Mouse (Mus musculus) MEL (cell line): ENCODE data around the gene Tox3. TPM values are rescaled to one million over a fixed set of nuclear protein-coding genes. Genes with fewer than 3 reads are reported as not detected.

Experiments used
- DNase-seq: peaks from one replicate; pipeline ENCODE4 v3.0.0; 2011; ENCODE audit warnings: low read depth, low spot score
- H3K27ac ChIP-seq: 2 replicates; pipeline ENCODE4 v1.5.1; 2012; ENCODE audit warnings: low read depth, mild to moderate bottlenecking, control low read depth, low read length, moderate library complexity; ENCODE audit not compliant: control insufficient read depth
- H3K27me3 ChIP-seq, 2 experiments: fragments of 150-350 bp in 1 of 2; sonication (generic) in 1 of 2; 2 replicates each; pipeline ENCODE4 v1.6.1; 2012; ENCODE audit warnings: low read length in 2 of 2, mild to moderate bottlenecking in 2 of 2, improper control_type of control experiment in 1 of 2, moderate library complexity in 1 of 2; ENCODE audit not compliant: insufficient read depth in 2 of 2, control insufficient read depth in 1 of 2
- H3K36me3 ChIP-seq, 2 experiments: 2 replicates each; pipeline ENCODE4 v1.6.1; 2012 to 2014; ENCODE audit warnings: low read length in 2 of 2, improper control_type of control experiment in 1 of 2, inconsistent platforms in 1 of 2, mild to moderate bottlenecking in 1 of 2; ENCODE audit not compliant: insufficient read depth in 2 of 2, control insufficient read depth in 1 of 2
- H3K4me1 ChIP-seq, 2 experiments: fragments of 150-350 bp in 1 of 2; sonication (generic) in 1 of 2; 2 replicates each; pipeline ENCODE4 v1.6.1; 2012; ENCODE audit warnings: low read length in 2 of 2, improper control_type of control experiment in 1 of 2, mild to moderate bottlenecking in 1 of 2; ENCODE audit not compliant: insufficient read depth in 2 of 2, control insufficient read depth in 1 of 2
- H3K4me3 ChIP-seq, 2 experiments: fragments of 150-350 bp in 1 of 2; sonication (generic) in 1 of 2; 2 replicates each; pipeline ENCODE4 v1.5.1; 2012; ENCODE audit warnings: low read depth in 2 of 2, low read length in 2 of 2, mild to moderate bottlenecking in 2 of 2, moderate library complexity in 2 of 2, control low read depth in 1 of 2, improper control_type of control experiment in 1 of 2; ENCODE audit not compliant: control insufficient read depth in 1 of 2, insufficient read depth in 1 of 2
- H3K79me2 ChIP-seq: 2 replicates; pipeline ENCODE4 v1.6.1; 2012; ENCODE audit warnings: mild to moderate bottlenecking, low read length, moderate library complexity; ENCODE audit not compliant: control insufficient read depth, poor library complexity, insufficient read depth
- H3K9ac ChIP-seq: 2 replicates; pipeline ENCODE4 v1.6.1; 2012; ENCODE audit warnings: low read depth, mild to moderate bottlenecking, control low read depth, low read length, moderate library complexity; ENCODE audit not compliant: control insufficient read depth, poor library complexity, severe bottlenecking
- H3K9me3 ChIP-seq: fragments of 150-350 bp; sonication (generic); replicated peaks from 2 replicates; pipeline ENCODE4 v1.6.1; 2012; ENCODE audit warnings: mild to moderate bottlenecking, low read length, improper control_type of control experiment, moderate library complexity; ENCODE audit not compliant: insufficient read depth
- BHLHE40 ChIP-seq: IDR thresholded peaks from 2 replicates; pipeline ENCODE4 v1.6.1; 2012; ENCODE audit warnings: low read depth, mild to moderate bottlenecking, inconsistent platforms, low read length, improper control_type of control experiment, borderline replicate concordance
- CHD2 ChIP-seq: IDR thresholded peaks from 2 replicates; pipeline ENCODE4 v1.6.1; 2011; ENCODE audit warnings: low read length, improper control_type of control experiment
- E2F4 ChIP-seq: IDR thresholded peaks from 2 replicates; pipeline ENCODE4 v1.6.1; 2011; ENCODE audit warnings: low read depth, low read length, improper control_type of control experiment, borderline replicate concordance
- ETS1 ChIP-seq: IDR thresholded peaks from 2 replicates; pipeline ENCODE4 v1.6.1; 2012; ENCODE audit warnings: low read depth, mild to moderate bottlenecking, inconsistent platforms, low read length, improper control_type of control experiment, moderate library complexity
- GABPA ChIP-seq: IDR thresholded peaks from 2 replicates; pipeline ENCODE4 v1.6.1; 2012; ENCODE audit warnings: low read depth, mild to moderate bottlenecking, inconsistent platforms, low read length, improper control_type of control experiment, moderate library complexity
- GATA1 ChIP-seq: IDR thresholded peaks from 2 replicates; pipeline ENCODE4 v1.6.1; 2011; ENCODE audit warnings: low read depth, low read length, improper control_type of control experiment
- HCFC1 ChIP-seq: IDR thresholded peaks from 2 replicates; pipeline ENCODE4 v1.6.1; 2012; ENCODE audit warnings: low read depth, mild to moderate bottlenecking, inconsistent platforms, low read length, improper control_type of control experiment, moderate library complexity
- MAZ ChIP-seq: IDR thresholded peaks from 2 replicates; pipeline ENCODE4 v1.6.1; 2012; ENCODE audit warnings: low read depth, mild to moderate bottlenecking, inconsistent platforms, low read length, improper control_type of control experiment
- POLR2AphosphoS5 ChIP-seq: IDR thresholded peaks from 2 replicates; pipeline ENCODE4 v1.6.1; 2012; ENCODE audit warnings: low read depth, borderline replicate concordance, mild to moderate bottlenecking, inconsistent platforms, low read length, moderate library complexity, mixed read lengths
- SIN3A ChIP-seq: IDR thresholded peaks from 2 replicates; pipeline ENCODE4 v1.6.1; 2012; ENCODE audit warnings: low read length, improper control_type of control experiment, inconsistent platforms
- TAL1 ChIP-seq: IDR thresholded peaks from 2 replicates; pipeline ENCODE4 v1.6.1; 2012; ENCODE audit warnings: mild to moderate bottlenecking, inconsistent platforms, low read length, moderate library complexity, mixed read lengths
- TCF12 ChIP-seq: IDR thresholded peaks from 2 replicates; pipeline ENCODE4 v1.6.1; 2014; ENCODE audit warnings: low read depth, mild to moderate bottlenecking, inconsistent platforms, low read length, improper control_type of control experiment, moderate library complexity
- USF1 ChIP-seq: IDR thresholded peaks from 2 replicates; pipeline ENCODE4 v1.6.1; 2014; ENCODE audit warnings: low read depth, mild to moderate bottlenecking, inconsistent platforms, low read length, improper control_type of control experiment, moderate library complexity
- USF2 ChIP-seq, 2 experiments: IDR thresholded peaks; 2 replicates each; pipeline ENCODE4 v1.6.1; 2011 to 2012; ENCODE audit warnings: improper control_type of control experiment in 2 of 2, low read length in 2 of 2, borderline replicate concordance in 1 of 2, inconsistent platforms in 1 of 2, low read depth in 1 of 2, mild to moderate bottlenecking in 1 of 2; ENCODE audit not compliant: insufficient read depth in 1 of 2
- ZC3H11A ChIP-seq: IDR thresholded peaks from 2 replicates; pipeline ENCODE4 v1.6.1; 2012; ENCODE audit warnings: low read depth, mild to moderate bottlenecking, inconsistent platforms, low read length, improper control_type of control experiment
- ZMIZ1 ChIP-seq: IDR thresholded peaks from 2 replicates; pipeline ENCODE4 v1.6.1; 2012; ENCODE audit warnings: low read depth, mild to moderate bottlenecking, inconsistent platforms, low read length, improper control_type of control experiment, moderate library complexity
- polyA plus RNA-seq, 2 experiments: library from polyadenylated mRNA; stranded (reverse) in 1 of 2; unstranded in 1 of 2; fragments of >175 nt in 1 of 2; fragments of >200 nt in 1 of 2; gene quantifications; 2 replicates each; pipeline versions ENCODE4 v1.2.1 to v1.2.4; 2012; ENCODE audit warnings: low replicate concordance in 2 of 2, low read depth in 1 of 2; ENCODE audit not compliant: insufficient read length in 2 of 2, insufficient read depth in 1 of 2, missing spikeins in 1 of 2
- total RNA-seq: library from RNA; depleted of rRNA; stranded (reverse); fragments of 300-350 nt; gene quantifications from 2 replicates; pipeline ENCODE4 v1.2.3, GENCODE M21; 2012

Gene Tox3
- total and polyA plus RNA-seq, 3 experiments, result not detected

- no peaks in the 10 kb centered on the region for H3K36me3 ChIP-seq
- H3K27me3 ChIP-seq, result no peaks in the 10 kb centered on the region
- H3K4me1 ChIP-seq, result no peaks in the 10 kb centered on the region
- no peak overlapping the region for H3K4me3 ChIP-seq
- H3K27ac ChIP-seq, result no peak overlapping the region
- H3K9ac ChIP-seq, result no peak overlapping the region
- no peak for DNase-seq
- no peaks in the 10 kb centered on the region for H3K79me2 ChIP-seq
- H3K9me3 ChIP-seq, result no peaks in the 10 kb centered on the region
- TF ChIP-seq TAL1, result no peak
- TF ChIP-seq ZC3H11A, result no peak
- no peak for TF ChIP-seq TCF12
- no peak for TF ChIP-seq GABPA
- TF ChIP-seq USF2 (IDR thresholded peaks at IDR 0.05; ENCODE audit: borderline replicate concordance in 1 of 2, insufficient read depth in 1 of 2, low read depth in 1 of 2, low read length in 2 of 2), result no peak
- TF ChIP-seq USF1, result no peak
- no peak for TF ChIP-seq BHLHE40
- no peak for TF ChIP-seq CHD2
- no peak for TF ChIP-seq MAZ
- TF ChIP-seq, all 39 proteins: peak for 0
These were observed 1.1 kb downstream of the Tox3 start for GRCm38 (mm10) chr8:90346880-90347535.

GRCm38 (mm10) chr8:90346138-90346879 is 1.8 kb downstream of the Tox3 start:
- H3K4me3 ChIP-seq, result no peak overlapping the region
- no peak overlapping the region for H3K27ac ChIP-seq

More at GRCm38 (mm10) chr8:90346138-90346879, 1.8 kb downstream of the Tox3 start:
- no peaks in the 10 kb centered on the region for H3K36me3 ChIP-seq
- TF ChIP-seq HCFC1 (no peak), SIN3A (no peak), ETS1 (no peak), ZMIZ1 (no peak), E2F4 (no peak), GATA1 (no peak), POLR2AphosphoS5 (no peak), TCF12 (no peak)
- no peaks in the 10 kb centered on the region for H3K4me1 ChIP-seq
- H3K9me3 ChIP-seq, result no peaks in the 10 kb centered on the region
- H3K9ac ChIP-seq, result no peak overlapping the region
- no peaks in the 10 kb centered on the region for H3K27me3 ChIP-seq
- no peak for DNase-seq
- H3K79me2 ChIP-seq, result no peaks in the 10 kb centered on the region
